11 mouse cellular contexts compared by ENCODE assay signal in the genomic region with DNA sequence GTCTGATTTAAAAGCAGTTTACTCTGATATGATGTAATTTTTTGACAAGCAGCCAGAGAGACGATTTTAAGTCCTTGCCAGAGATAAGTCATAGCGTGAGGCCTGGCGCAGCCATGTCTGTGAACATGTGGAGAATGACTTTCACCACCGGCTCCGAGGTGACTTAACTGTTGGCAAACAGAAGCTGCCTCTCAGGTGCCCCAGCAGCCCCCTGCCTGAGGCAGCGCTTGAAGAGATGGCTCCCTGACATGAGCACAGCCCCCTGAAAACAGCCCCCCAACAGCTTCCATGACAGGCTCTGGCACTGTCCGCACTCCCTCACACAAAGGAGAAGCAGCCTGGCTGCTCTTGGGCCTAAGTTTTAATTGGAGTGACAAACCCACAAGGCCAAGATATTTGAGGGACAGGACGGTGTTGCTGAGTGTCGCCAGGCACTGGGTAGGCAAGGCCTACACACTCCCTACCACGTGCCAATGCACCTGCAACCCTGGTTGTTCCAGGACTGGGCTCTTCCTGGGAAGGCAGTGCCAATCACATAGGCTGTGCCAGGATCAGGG. TPM values are rescaled to one million over a fixed set of nuclear protein-coding genes. Genes with fewer than 3 reads are reported as not detected.
DNase-seq lines count a peak whose midpoint lies in the region; ATAC-seq and TF ChIP-seq lines count a peak whose summit lies in the region.
"Had no signal": no experiment of that assay in that cellular context is flagged by ENCODE, and none has a peak within 500 bp of the region (broad histone marks: within the 10 kb centered on the region; RNA-seq: fewer than 3 reads in every experiment).

No protein-coding gene starts in this region.

- H3K9ac ChIP-seq in forebrain, embryonic 15.5 days (replicated peaks), result peak overlapping the region; percentile 25
- H3K9ac ChIP-seq in midbrain, embryonic 12.5 days (replicated peaks), result no peak overlapping the region
- H3K9ac ChIP-seq: embryonic facial prominence, embryonic 13.5 days had no signal

- WGBS in forebrain, embryonic 15.5 days, result 40% methylated on average over 10 of the region's 10 CpGs
- WGBS in midbrain, embryonic 12.5 days, result 81% methylated on average over 10 of the region's 10 CpGs

- H3K27ac ChIP-seq in gastrocnemius, adult 2 months, result peak overlapping the region; percentile 21
- H3K27ac ChIP-seq in forebrain, embryonic 15.5 days (replicated peaks), result peak overlapping the region; percentile 90
- peak overlapping the region; percentile 64 for H3K27ac ChIP-seq in midbrain, embryonic 12.5 days (replicated peaks)
- H3K27ac ChIP-seq: embryonic facial prominence, embryonic 13.5 days had no signal

- peak; percentile 66 for ATAC-seq in forebrain, embryonic 15.5 days (replicated peaks)
- no peak for ATAC-seq in midbrain, embryonic 12.5 days (ENCODE audit: low FRiP score, low read depth)
- no peak for ATAC-seq in erythroid progenitor cell, adult 5-6 weeks (replicated peaks; ENCODE audit: low FRiP score, poor library complexity, severe bottlenecking)

- no peaks in the 10 kb centered on the region for H3K36me3 ChIP-seq in forebrain, embryonic 15.5 days
- no peaks in the 10 kb centered on the region for H3K36me3 ChIP-seq in midbrain, embryonic 12.5 days

- H3K4me2 ChIP-seq in forebrain, embryonic 15.5 days (replicated peaks), result no peak overlapping the region
- no peak overlapping the region for H3K4me2 ChIP-seq in midbrain, embryonic 12.5 days (replicated peaks)
- H3K4me2 ChIP-seq: embryonic facial prominence, embryonic 13.5 days had no signal

- peaks cover 86% of the 10 kb centered on the region for H3K4me1 ChIP-seq in forebrain, embryonic 15.5 days
- H3K4me1 ChIP-seq in midbrain, embryonic 12.5 days, result peaks cover 82% of the 10 kb centered on the region

- intact Hi-C loops in gastrocnemius, adult 2 months (cut with DNase I), result no loop called here

- TF ChIP-seq CTCF in gastrocnemius, adult 2 months (IDR thresholded peaks at IDR 0.05), result no peak

- H3K9me3 ChIP-seq in forebrain, embryonic 15.5 days, result no peaks in the 10 kb centered on the region
- no peaks in the 10 kb centered on the region for H3K9me3 ChIP-seq in midbrain, embryonic 12.5 days
- H3K9me3 ChIP-seq: embryonic facial prominence, embryonic 13.5 days had no signal

- no peaks in the 10 kb centered on the region for H3K27me3 ChIP-seq in forebrain, embryonic 15.5 days
- no peaks in the 10 kb centered on the region for H3K27me3 ChIP-seq in midbrain, embryonic 12.5 days
- H3K27me3 ChIP-seq: embryonic facial prominence, embryonic 13.5 days had no signal

- no peak overlapping the region for H3K4me3 ChIP-seq in gastrocnemius, adult 2 months
- no peak overlapping the region for H3K4me3 ChIP-seq in forebrain, embryonic 15.5 days
- no peak overlapping the region for H3K4me3 ChIP-seq in midbrain, embryonic 12.5 days
- H3K4me3 ChIP-seq: embryonic facial prominence, embryonic 13.5 days had no signal

- no peak for DNase-seq in gastrocnemius, adult 2 months
- DNase-seq in gastrocnemius, postnatal 4 days (ENCODE audit: low spot score in 2 of 2), result no peak
- peak; percentile 64 for DNase-seq in MN1 (ENCODE audit: low spot score)
- no peak for DNase-seq in right cerebral cortex, adult 2 months (ENCODE audit: low spot score in 2 of 2)
- no peak for DNase-seq in kidney, adult 8-10 months
- DNase-seq: adrenal gland, postnatal 10 days; lung, postnatal 10 days had no signal

RNA-seq across cellular contexts. Expression of gene Tesc, which starts 56.7 kb away (rescaled TPM):
- under 1 TPM; 0.59 to 0.64 TPM for total RNA-seq in gastrocnemius, adult 2 months (2021)
- under 1 TPM; 0.88 to 0.96 TPM for total RNA-seq in gastrocnemius, postnatal 4 days (2021)
- polyA plus RNA-seq in forebrain, embryonic 15.5 days (2015; fragmentation: Nextera tagmentation; extraction: Ambion mirVana), result 9.9 and 10.6 TPM in 2 replicates
- polyA plus RNA-seq in midbrain, embryonic 12.5 days (2016; fragmentation: Nextera tagmentation; extraction: Ambion mirVana), result 1.5 and 1.8 TPM in 2 replicates
- total RNA-seq in erythroid progenitor cell, adult 5-6 weeks (2015; ENCODE audit: low replicate concordance), result not detected in 2 replicates
- total RNA-seq in erythroid progenitor cell, adult 5-6 weeks (2017; ENCODE audit: low replicate concordance), result 0.64 TPM in 1 of 2 replicates, not detected in the other

Comparison
In these comparisons a context has a peak if more than half of its experiments do, and no peak if none do; other contexts are left out.
1. H3K27ac ChIP-seq: peak in every context shown above with its lines; median percentile 90 in forebrain, embryonic 15.5 days; 64 in midbrain, embryonic 12.5 days; 21 in gastrocnemius, adult 2 months.